Mouse (Mus musculus) lung, postnatal 0 days (tissue): ENCODE measurements around the gene Sart1.

Experiments used
- CTCF ChIP-seq: IDR thresholded peaks from 2 replicates; pipeline ENCODE4 v1.5.1; 2016; ENCODE audit warnings: antibody characterized with exemption, mild to moderate bottlenecking
- EP300 ChIP-seq: IDR thresholded peaks from 2 replicates; pipeline ENCODE4 v1.6.1; 2016; ENCODE audit warnings: antibody characterized with exemption, mild to moderate bottlenecking, control low read depth

DNA sequence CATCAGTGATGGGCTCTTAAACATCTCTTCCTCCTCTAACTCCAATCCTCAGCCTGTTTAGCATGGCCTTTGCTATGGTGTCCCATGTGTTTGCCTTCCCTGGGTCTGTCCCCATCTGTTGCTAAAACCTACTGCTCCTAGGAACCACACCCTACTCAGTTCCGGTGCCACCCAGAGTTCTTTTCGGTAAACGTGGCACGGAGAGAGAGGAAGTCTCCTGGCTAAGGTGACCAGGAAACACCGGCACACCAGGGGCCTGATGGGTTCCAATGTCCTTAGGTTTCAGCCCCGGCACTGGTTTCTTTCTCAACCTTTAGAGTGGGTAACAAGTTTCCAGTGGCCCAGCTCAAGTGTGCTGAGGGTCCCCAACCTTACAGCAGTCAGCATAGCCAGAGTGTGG is 32.1 kb upstream of the Sart1 start:
- TF ChIP-seq EP300 (no peak), CTCF (no peak)
